Mouse (Mus musculus) heart, postnatal 0 days (tissue): ENCODE results near the gene Hmcn2.

ENCODE experiments used
- CTCF ChIP-seq: IDR thresholded peaks from 2 replicates; pipeline ENCODE4 v1.5.1; 2016; ENCODE audit warnings: antibody characterized with exemption, control low read depth, low read depth
- EP300 ChIP-seq: IDR thresholded peaks from 2 replicates; pipeline ENCODE4 v1.6.1; 2016; ENCODE audit warnings: antibody characterized with exemption, low read depth

DNA sequence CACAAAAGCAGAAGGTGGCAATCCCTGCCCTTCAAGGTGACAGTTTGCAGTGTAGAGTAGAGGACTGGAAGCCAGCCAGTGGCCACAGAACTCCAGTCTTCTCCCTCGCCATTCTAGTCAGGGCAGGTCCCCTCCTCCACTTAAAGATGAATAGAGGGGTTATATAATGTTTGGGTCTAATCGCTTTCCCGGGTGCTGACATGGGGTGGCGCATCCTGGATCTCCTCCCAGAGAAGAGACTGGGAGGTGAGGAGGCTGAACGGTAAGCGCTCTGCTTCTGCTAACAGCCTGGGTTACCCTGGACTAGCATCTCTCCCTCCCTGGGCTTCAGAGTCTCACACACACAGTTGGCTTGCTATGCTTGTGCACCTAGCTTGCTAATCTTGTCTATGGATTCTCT is 36.4 kb upstream of the Hmcn2 start:
- TF ChIP-seq CTCF (no peak), EP300 (no peak)
